Mouse (Mus musculus): Measurements from ENCODE around the gene Jund. TPM values are rescaled to one million over a fixed set of nuclear protein-coding genes. Genes with fewer than 3 reads are reported as not detected.

Gene Jund
- polyA plus RNA-seq, 1 experiment from 2014 or later, result 49.7 TPM

DNA sequence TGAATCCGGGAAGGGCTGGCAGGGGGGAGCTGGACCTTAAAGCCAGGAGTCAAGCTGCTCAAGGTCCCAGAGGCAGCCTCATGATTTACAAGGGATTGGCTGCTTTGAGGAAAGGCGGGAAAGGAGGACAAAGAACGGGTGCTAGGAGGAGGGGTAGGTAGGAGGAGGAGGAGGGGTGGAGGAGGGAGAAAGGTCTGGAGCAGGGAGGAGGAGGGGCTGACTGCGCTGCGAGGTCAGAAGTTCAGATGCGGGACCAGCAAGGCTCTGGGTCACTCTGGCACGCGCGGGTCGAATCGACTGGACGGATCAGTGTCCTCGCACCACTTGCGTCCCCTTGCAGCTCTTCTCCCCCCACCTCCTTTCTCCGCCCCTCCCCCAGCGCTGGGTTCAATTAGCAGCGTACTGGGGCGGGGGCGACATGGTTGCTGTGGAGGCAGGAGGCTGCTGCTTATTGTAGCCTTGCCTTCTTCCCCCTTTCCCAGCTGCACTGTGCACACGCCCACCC lies 7.0 kb upstream of the Jund start:
- peak overlapping the region; percentile 69 for H3K4me2 ChIP-seq
- H3K27ac ChIP-seq, result peak overlapping the region; percentile 63
- H3K4me3 ChIP-seq, result peak overlapping the region; percentile 32
- H3K9ac ChIP-seq, result peak overlapping the region; percentile 47
- 3% methylated on average over 20 of the region's 20 CpGs for WGBS
- no peaks in the 10 kb centered on the region for H3K36me3 ChIP-seq
- H3K9me3 ChIP-seq, result no peaks in the 10 kb centered on the region
- ATAC-seq (ENCODE audit: borderline replicate concordance, extremely low read depth, low FRiP score, low TSS enrichment), result peak; percentile 25; the same call in 1 of the 2 replicates
- no peaks in the 10 kb centered on the region for H3K27me3 ChIP-seq
- peaks cover 56% of the 10 kb centered on the region for H3K4me1 ChIP-seq

DNA sequence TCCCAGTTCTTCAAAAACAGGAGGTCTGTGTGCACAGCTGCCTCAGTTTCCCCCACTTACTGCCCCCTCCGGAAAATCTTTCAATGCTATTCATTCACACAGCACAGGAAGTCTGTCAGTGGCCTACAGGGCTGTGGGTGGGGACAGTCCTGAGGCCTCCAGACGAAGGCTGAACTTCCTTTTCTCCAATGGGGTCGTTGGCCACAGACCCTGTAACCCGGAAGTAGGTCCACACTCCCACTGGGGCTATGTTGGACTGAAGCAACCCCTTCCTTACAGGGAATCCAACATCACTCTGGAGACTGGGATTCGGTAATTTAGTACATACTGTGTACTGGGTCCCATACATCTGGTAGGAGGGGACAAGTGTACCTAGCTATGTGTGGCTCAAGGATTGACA lies 5.1 kb upstream of the Jund start:
- no peak for ATAC-seq (ENCODE audit: borderline replicate concordance, extremely low read depth, low FRiP score, low TSS enrichment)
- 70% methylated on average over 5 of the region's 5 CpGs for WGBS
- H3K4me3 ChIP-seq, result no peak overlapping the region
- no peaks in the 10 kb centered on the region for H3K36me3 ChIP-seq
- H3K4me1 ChIP-seq, result peaks cover 56% of the 10 kb centered on the region
- no peaks in the 10 kb centered on the region for H3K9me3 ChIP-seq
- no peak overlapping the region for H3K4me2 ChIP-seq
- no peak overlapping the region for H3K9ac ChIP-seq
- no peaks in the 10 kb centered on the region for H3K27me3 ChIP-seq
- peak overlapping the region; percentile 42 for H3K27ac ChIP-seq

DNA sequence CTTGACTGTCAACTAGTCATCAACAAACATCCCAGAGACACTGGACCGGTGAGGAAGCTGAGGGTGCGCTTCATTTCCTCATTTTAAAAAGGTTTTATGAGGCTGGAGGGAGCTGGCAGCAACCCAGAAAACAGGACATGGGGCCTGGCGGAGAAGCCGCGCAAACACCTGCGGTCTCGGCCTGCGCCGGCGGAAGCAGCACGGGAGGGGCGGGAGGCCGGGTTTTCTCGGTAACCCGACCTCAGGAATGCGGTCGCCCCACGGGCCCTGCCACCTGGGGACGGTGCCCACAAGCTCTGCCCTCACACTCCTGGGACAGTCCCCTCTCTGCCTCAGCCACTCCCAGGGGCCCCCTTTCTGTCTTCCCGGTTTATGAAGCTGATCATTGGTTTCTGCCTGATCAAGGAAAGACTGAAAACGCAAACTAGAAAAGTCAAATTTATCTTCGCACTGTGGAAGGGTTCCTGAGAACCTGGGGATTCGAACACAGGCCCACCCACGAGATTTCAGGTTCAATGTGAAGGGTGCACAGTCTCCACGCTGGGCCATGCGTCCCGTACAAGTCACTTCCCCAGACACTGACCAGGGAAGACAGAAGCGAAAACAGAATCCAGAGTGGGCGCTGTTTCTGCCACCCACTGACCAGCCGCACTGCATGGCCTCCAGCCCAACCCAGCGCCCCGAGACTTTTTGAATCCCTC lies 3.3 kb upstream of the Jund start:
- 30% methylated on average over 32 of the region's 32 CpGs for WGBS
- H3K9ac ChIP-seq, result 0 out of 2 replicates have a peak overlapping the region, but pooled peaks have one; percentile 4
- no peak for ATAC-seq (ENCODE audit: borderline replicate concordance, extremely low read depth, low FRiP score, low TSS enrichment)
- peak overlapping the region; percentile 58 for H3K4me2 ChIP-seq
- H3K4me1 ChIP-seq, result peaks cover 53% of the 10 kb centered on the region
- no peaks in the 10 kb centered on the region for H3K27me3 ChIP-seq
- H3K9me3 ChIP-seq, result no peaks in the 10 kb centered on the region
- H3K36me3 ChIP-seq, result no peaks in the 10 kb centered on the region
- no peak overlapping the region for H3K4me3 ChIP-seq
- H3K27ac ChIP-seq, result peak overlapping the region; percentile 91

DNA sequence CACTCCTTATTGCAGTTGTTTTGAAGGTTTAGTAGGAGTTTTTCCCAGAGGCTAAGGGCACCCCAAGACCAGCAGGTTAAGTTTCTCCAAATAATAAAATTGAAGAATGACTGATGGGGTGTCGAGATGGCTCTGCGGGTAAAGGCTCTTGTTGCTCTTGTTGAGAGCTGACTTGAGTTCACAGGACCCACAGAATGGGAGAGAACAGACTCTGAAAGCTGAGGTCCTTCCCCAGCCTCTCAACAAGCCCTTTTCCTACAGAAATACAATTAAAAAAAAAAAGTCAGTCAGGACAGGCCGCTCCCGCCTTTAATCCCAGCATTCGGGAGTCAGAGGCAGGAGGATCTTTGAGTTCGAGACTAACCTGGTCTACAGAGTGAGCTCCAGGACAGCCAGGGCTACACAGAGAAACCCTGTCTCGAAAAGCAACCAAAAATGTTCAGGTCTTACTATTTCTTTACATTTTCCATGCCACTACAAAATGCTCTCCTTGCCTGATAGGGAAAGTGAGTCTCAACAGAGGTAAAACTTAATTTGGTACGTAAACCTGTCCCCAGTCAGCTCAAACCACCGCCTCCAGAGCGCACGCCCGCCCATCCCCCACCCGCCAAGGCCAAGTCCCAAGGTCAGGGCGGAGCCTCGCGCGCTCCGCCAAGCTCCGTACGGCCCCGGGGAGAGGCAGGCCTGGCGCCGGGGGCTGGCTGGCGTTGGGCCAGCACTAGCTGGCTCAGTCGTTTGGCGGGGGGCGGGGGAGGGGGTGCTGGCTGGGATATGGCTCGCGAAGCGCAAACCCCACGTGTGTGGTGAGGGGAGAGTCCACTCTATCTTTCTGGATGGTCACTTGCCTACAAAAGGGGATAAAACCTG lies 2.5 kb upstream of the Jund start:
- Histone ChIP-seq H3K27me3 (no peaks in the 10 kb centered on the region), H3K4me1 (peaks cover 58% of the 10 kb centered on the region), H3K27ac (peak overlapping the region; percentile 91), H3K9ac (peak overlapping the region; percentile 35; the same call in 1 of the 2 replicates), H3K4me3 (peak overlapping the region; percentile 18), H3K4me2 (peak overlapping the region; percentile 58), H3K9me3 (no peaks in the 10 kb centered on the region), H3K36me3 (no peaks in the 10 kb centered on the region)
- WGBS, result 4% methylated on average over 31 of the region's 31 CpGs
- no peak for ATAC-seq (ENCODE audit: borderline replicate concordance, extremely low read depth, low FRiP score, low TSS enrichment)

DNA sequence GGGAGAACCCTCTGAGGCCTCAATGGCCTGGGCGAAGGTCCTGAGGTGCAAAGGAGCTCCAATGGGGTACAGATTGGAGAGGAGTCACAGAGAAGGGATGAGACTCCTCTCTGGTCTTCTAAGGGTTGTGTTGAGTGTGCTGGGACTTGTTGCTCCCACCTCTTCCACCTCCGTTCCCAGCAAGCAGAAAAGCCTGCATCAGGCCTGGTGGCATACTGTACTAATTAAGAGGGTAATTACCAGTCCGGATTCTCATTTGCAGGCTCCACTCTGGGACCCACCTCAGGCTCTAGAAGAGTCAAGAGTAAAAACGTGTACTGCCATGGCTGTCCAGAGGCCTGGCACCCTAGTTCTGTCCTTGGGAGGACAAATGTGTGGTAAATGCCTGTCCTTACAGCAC lies 1.8 kb upstream of the Jund start:
- no peak for ATAC-seq (ENCODE audit: borderline replicate concordance, extremely low read depth, low FRiP score, low TSS enrichment)
- H3K4me3 ChIP-seq, result peak overlapping the region; percentile 18
- peak overlapping the region; percentile 58 for H3K4me2 ChIP-seq
- peak overlapping the region; percentile 91 for H3K27ac ChIP-seq
- peak overlapping the region; percentile 35; the same call in 1 of the 2 replicates for H3K9ac ChIP-seq
- 34% methylated on average over 4 of the region's 4 CpGs for WGBS
- peaks cover 55% of the 10 kb centered on the region for H3K4me1 ChIP-seq
- H3K9me3 ChIP-seq, result no peaks in the 10 kb centered on the region
- no peaks in the 10 kb centered on the region for H3K27me3 ChIP-seq
- no peaks in the 10 kb centered on the region for H3K36me3 ChIP-seq

DNA sequence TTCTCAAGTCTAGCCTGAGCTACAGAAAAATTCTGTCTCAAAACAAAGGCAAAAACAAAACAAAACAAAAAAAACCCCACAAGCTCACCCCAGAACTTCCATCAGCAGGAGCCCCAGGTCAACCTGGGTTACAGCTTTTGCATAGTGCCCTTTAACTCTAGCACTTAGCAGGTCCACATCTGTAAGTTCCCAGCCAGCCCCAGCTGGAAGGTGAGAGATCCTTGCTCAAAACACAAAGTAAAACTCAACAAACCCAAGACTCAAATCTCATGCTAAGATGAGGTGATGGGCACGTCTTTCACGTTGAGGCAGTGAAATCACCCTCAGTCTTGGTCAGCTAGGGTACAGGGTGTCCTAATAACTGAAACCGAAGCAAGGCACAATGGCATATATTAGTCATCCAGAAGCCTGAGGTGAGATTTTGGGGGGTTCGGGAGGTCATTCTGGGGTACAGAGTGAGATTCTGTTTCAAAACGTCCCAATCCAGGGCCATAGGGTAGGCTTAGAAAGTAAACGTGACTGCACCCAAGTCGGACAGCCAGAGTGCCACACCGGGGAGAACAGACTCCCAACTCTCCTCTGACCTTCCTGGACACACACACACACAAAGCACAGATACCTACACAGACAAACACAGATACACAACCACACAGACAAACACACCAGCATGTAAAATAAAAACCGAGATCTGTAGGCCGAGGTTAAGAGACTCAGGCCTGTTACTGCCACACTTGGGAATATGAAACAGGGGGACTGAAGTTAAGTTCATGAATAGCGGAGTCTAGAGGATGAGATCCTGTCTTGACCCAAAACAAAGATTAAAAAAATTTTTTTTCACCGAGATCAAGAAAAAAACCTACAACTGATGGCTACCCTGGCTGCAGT lies 1.1 kb upstream of the Jund start:
- no peak for ATAC-seq (ENCODE audit: borderline replicate concordance, extremely low read depth, low FRiP score, low TSS enrichment)
- no peaks in the 10 kb centered on the region for H3K9me3 ChIP-seq
- H3K27ac ChIP-seq, result peak overlapping the region; percentile 91
- peak overlapping the region; percentile 86 for H3K4me3 ChIP-seq
- H3K27me3 ChIP-seq, result no peaks in the 10 kb centered on the region
- H3K36me3 ChIP-seq, result no peaks in the 10 kb centered on the region
- peak overlapping the region; percentile 70 for H3K4me2 ChIP-seq
- H3K9ac ChIP-seq, result peak overlapping the region; percentile 29
- 57% methylated on average over 12 of the region's 12 CpGs for WGBS
- peaks cover 51% of the 10 kb centered on the region for H3K4me1 ChIP-seq

DNA sequence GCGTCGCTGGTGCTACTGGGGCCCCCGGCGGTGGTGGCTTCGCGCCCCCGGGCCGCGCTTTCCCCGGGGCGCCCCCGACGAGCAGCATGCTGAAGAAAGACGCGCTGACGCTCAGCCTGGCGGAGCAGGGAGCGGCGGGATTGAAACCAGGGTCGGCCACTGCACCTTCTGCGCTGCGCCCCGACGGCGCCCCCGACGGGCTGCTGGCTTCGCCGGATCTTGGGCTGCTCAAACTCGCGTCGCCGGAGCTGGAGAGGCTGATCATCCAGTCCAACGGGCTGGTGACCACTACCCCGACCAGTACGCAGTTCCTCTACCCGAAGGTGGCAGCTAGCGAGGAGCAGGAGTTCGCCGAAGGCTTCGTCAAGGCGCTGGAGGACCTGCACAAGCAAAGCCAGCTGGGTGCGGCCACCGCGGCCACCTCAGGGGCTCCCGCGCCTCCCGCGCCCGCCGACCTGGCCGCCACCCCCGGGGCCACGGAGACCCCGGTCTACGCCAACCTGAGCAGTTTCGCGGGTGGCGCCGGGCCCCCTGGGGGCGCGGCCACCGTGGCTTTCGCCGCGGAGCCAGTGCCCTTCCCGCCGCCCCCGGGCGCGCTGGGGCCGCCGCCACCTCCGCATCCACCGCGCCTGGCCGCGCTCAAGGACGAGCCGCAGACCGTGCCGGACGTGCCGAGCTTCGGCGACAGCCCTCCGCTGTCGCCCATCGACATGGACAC lies 526 bp downstream of the Jund start:
- under 1% methylated on average over 76 of the region's 89 CpGs for WGBS
- H3K4me2 ChIP-seq, result peak overlapping the region; percentile 70
- peak overlapping the region; percentile 98 for H3K9ac ChIP-seq
- no peaks in the 10 kb centered on the region for H3K27me3 ChIP-seq
- H3K4me3 ChIP-seq, result peak overlapping the region; percentile 86
- H3K36me3 ChIP-seq, result no peaks in the 10 kb centered on the region
- ATAC-seq (ENCODE audit: borderline replicate concordance, extremely low read depth, low FRiP score, low TSS enrichment), result 0 out of 2 replicates have a peak, but pooled peaks have one; percentile 1
- peak overlapping the region; percentile 99 for H3K27ac ChIP-seq
- peaks cover 45% of the 10 kb centered on the region for H3K4me1 ChIP-seq
- no peaks in the 10 kb centered on the region for H3K9me3 ChIP-seq

DNA sequence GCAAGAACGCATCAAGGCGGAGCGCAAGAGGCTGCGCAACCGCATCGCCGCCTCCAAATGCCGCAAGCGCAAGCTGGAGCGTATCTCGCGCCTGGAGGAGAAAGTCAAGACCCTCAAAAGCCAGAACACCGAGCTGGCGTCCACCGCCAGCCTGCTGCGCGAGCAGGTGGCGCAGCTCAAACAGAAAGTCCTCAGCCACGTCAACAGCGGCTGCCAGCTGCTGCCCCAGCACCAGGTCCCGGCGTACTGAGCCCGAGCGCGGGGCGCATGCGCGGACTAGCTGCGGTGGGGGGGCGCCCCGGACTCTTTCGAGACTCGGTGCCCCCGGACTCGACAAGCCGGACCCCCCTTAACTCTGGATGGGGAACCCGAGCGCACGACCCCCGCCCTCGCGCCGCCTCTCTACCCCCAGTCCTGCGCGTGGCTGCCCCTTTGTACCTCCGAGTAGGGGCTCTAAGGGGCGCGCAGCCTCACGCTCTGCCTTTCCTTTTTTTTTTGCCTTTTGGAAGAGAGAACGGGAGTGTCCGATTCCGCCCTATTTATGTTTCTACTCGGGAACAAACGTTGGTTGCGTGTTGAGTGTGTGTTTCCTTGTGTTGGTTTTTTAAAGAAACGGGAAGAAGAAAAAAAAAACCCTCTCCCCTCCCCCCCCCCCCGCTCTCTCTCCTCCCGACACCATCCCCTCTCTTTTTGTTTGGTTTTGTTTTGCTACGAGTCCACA lies 1.2 kb downstream of the Jund start:
- peak overlapping the region; percentile 70 for H3K4me2 ChIP-seq
- under 1% methylated on average over 59 of the region's 59 CpGs for WGBS
- peak overlapping the region; percentile 99 for H3K27ac ChIP-seq
- ATAC-seq (ENCODE audit: borderline replicate concordance, extremely low read depth, low FRiP score, low TSS enrichment), result no peak
- peak overlapping the region; percentile 86 for H3K4me3 ChIP-seq
- H3K36me3 ChIP-seq, result no peaks in the 10 kb centered on the region
- peak overlapping the region; percentile 98 for H3K9ac ChIP-seq
- H3K27me3 ChIP-seq, result no peaks in the 10 kb centered on the region
- peaks cover 44% of the 10 kb centered on the region for H3K4me1 ChIP-seq
- H3K9me3 ChIP-seq, result no peaks in the 10 kb centered on the region

DNA sequence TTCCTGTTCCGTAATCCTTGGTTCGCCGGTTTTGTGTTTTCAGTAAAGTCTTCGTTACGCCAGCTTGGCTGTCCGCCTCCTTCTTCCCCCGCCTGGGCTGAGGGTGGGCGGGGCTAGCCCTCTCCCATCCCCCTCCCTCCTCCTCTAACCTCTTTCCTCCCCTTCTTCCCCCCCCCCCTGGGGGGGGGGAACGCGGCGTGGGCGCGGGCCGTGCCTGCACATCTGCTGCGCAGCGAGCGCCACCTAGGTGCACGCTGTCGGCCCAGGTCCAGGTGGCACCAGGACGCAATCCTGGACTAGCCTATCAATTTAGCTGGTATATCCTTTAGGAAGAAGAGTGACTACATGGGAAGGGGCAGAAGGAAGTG lies 1.8 kb downstream of the Jund start:
- Histone ChIP-seq H3K4me1 (peaks cover 38% of the 10 kb centered on the region), H3K9me3 (no peaks in the 10 kb centered on the region), H3K9ac (peak overlapping the region; percentile 98), H3K36me3 (no peaks in the 10 kb centered on the region), H3K4me3 (peak overlapping the region; percentile 86), H3K27me3 (no peaks in the 10 kb centered on the region), H3K4me2 (peak overlapping the region; percentile 70), H3K27ac (peak overlapping the region; percentile 99)
- WGBS, result 0% methylated on average over 20 of the region's 20 CpGs
- ATAC-seq (ENCODE audit: borderline replicate concordance, extremely low read depth, low FRiP score, low TSS enrichment), result peak; percentile 21; the same call in 1 of the 2 replicates
